Mouse (Mus musculus): Measurements from ENCODE around the gene Tgfbr3l. TPM values are rescaled to one million over a fixed set of nuclear protein-coding genes. Genes with fewer than 3 reads are reported as not detected.

Tgfbr3l gene
- polyA plus RNA-seq, 1 experiment from 2014 or later: 0.68 TPM

- Histone ChIP-seq H3K4me3 (replicated peaks) (peak within 1 kb of the TSS; percentile 75), H3K36me3 (replicated peaks) (peaks cover 22% of the 10 kb centered on the region), H3K9ac (peak within 1 kb of the TSS; percentile 76), H3K4me1 (replicated peaks) (peaks cover 45% of the 10 kb centered on the region), H3K4me2 (peak within 1 kb of the TSS; percentile 86), H3K27me3 (no peaks in the 10 kb centered on the region; the same call in 1 of the 2 replicates), H3K9me3 (replicated peaks) (no peaks in the 10 kb centered on the region), H3K27ac (replicated peaks) (peak within 1 kb of the TSS; percentile 94)
- WGBS (ENCODE audit: insufficient replicate concordance): under 1% methylated on average over 63 of the region's 71 CpGs
- ATAC-seq (ENCODE audit: insufficient read depth): peak; percentile 95
Observed at GRCm38 (mm10) chr8:4238434-4239192, 9.4 kb upstream of the Tgfbr3l start, which contains the start of the genes Map2k7 and Gm49320. Gene Map2k7 (plus strand): TSS chr8:4238740. Gene Gm49320 (plus strand): TSS chr8:4238865.

- peak; percentile 23 for ATAC-seq (ENCODE audit: insufficient read depth)
- Histone ChIP-seq H3K9me3 (replicated peaks) (no peaks in the 10 kb centered on the region), H3K27ac (replicated peaks) (peak overlapping the region; percentile 94), H3K4me2 (peak overlapping the region; percentile 86), H3K9ac (peak overlapping the region; percentile 76), H3K36me3 (replicated peaks) (peaks cover 29% of the 10 kb centered on the region), H3K27me3 (no peaks in the 10 kb centered on the region; the same call in 1 of the 2 replicates), H3K4me1 (replicated peaks) (peaks cover 45% of the 10 kb centered on the region), H3K4me3 (replicated peaks) (peak overlapping the region; percentile 75)
- WGBS (ENCODE audit: insufficient replicate concordance): 7% methylated on average over 19 of the region's 19 CpGs
Observed at GRCm38 (mm10) chr8:4239193-4239890, 8.7 kb upstream of the Tgfbr3l start.

- 82% methylated on average over 5 of the region's 5 CpGs for WGBS (ENCODE audit: insufficient replicate concordance)
- H3K36me3 ChIP-seq (replicated peaks): peaks cover 63% of the 10 kb centered on the region
- no peaks in the 10 kb centered on the region for H3K27me3 ChIP-seq
- ATAC-seq (ENCODE audit: insufficient read depth): no peak
- no peaks in the 10 kb centered on the region for H3K9me3 ChIP-seq (replicated peaks)
- H3K4me2 ChIP-seq: no peak overlapping the region
- H3K4me3 ChIP-seq (replicated peaks): no peak overlapping the region
- no peak overlapping the region for H3K9ac ChIP-seq
- peaks cover 31% of the 10 kb centered on the region for H3K4me1 ChIP-seq (replicated peaks)
- H3K27ac ChIP-seq (replicated peaks): no peak overlapping the region
Observed at GRCm38 (mm10) chr8:4245061-4245460, 3.0 kb upstream of the Tgfbr3l start.

GRCm38 (mm10) chr8:4245737-4246136, 2.3 kb upstream of the Tgfbr3l start:
- ATAC-seq (ENCODE audit: insufficient read depth): no peak
- Histone ChIP-seq H3K27me3 (no peaks in the 10 kb centered on the region), H3K4me2 (no peak overlapping the region), H3K9me3 (replicated peaks) (no peaks in the 10 kb centered on the region), H3K36me3 (replicated peaks) (peaks cover 63% of the 10 kb centered on the region), H3K4me3 (replicated peaks) (no peak overlapping the region), H3K27ac (replicated peaks) (no peak overlapping the region), H3K4me1 (replicated peaks) (peaks cover 31% of the 10 kb centered on the region), H3K9ac (no peak overlapping the region)
- 80% methylated on average over 13 of the region's 13 CpGs for WGBS (ENCODE audit: insufficient replicate concordance)

GRCm38 (mm10) chr8:4247241-4247640, 773 bp upstream of the Tgfbr3l start:
- WGBS (ENCODE audit: insufficient replicate concordance): 65% methylated on average over 8 of the region's 8 CpGs
- H3K27ac ChIP-seq (replicated peaks): no peak overlapping the region

GRCm38 (mm10) chr8:4249213-4249612, 1.2 kb downstream of the Tgfbr3l start:
- Histone ChIP-seq H3K27me3 (no peaks in the 10 kb centered on the region), H3K4me2 (no peak overlapping the region), H3K4me1 (replicated peaks) (peaks cover 40% of the 10 kb centered on the region), H3K9ac (no peak overlapping the region), H3K9me3 (replicated peaks) (no peaks in the 10 kb centered on the region), H3K36me3 (replicated peaks) (peaks cover 36% of the 10 kb centered on the region), H3K4me3 (replicated peaks) (no peak overlapping the region), H3K27ac (replicated peaks) (no peak overlapping the region)
- WGBS (ENCODE audit: insufficient replicate concordance): 57% methylated on average over 29 of the region's 29 CpGs
- ATAC-seq (ENCODE audit: insufficient read depth): no peak

More at GRCm38 (mm10) chr8:4247241-4247640, 773 bp upstream of the Tgfbr3l start:
- Histone ChIP-seq H3K27me3 (no peaks in the 10 kb centered on the region), H3K4me3 (replicated peaks) (no peak overlapping the region), H3K4me2 (no peak overlapping the region), H3K36me3 (replicated peaks) (peaks cover 55% of the 10 kb centered on the region), H3K9me3 (replicated peaks) (no peaks in the 10 kb centered on the region), H3K4me1 (replicated peaks) (peaks cover 25% of the 10 kb centered on the region), H3K9ac (no peak overlapping the region)
- ATAC-seq (ENCODE audit: insufficient read depth): no peak; the same call in 1 of the 2 replicates

- Histone ChIP-seq H3K27ac (replicated peaks) (no peak overlapping the region), H3K4me1 (replicated peaks) (peaks cover 42% of the 10 kb centered on the region), H3K9me3 (replicated peaks) (no peaks in the 10 kb centered on the region), H3K4me3 (replicated peaks) (no peak overlapping the region), H3K4me2 (no peak overlapping the region), H3K36me3 (replicated peaks) (peaks cover 36% of the 10 kb centered on the region), H3K27me3 (no peaks in the 10 kb centered on the region), H3K9ac (no peak overlapping the region)
- ATAC-seq (ENCODE audit: insufficient read depth): no peak
- 43% methylated on average over 26 of the region's 26 CpGs for WGBS (ENCODE audit: insufficient replicate concordance)
Observed at GRCm38 (mm10) chr8:4250306-4250970, 2.4 kb downstream of the Tgfbr3l start.

- Histone ChIP-seq H3K27ac (replicated peaks) (peak overlapping the region; percentile 85; the same call in 1 of the 2 replicates), H3K4me2 (peak overlapping the region; percentile 92), H3K36me3 (replicated peaks) (peaks cover 29% of the 10 kb centered on the region), H3K4me1 (replicated peaks) (peaks cover 35% of the 10 kb centered on the region), H3K27me3 (no peaks in the 10 kb centered on the region), H3K9me3 (replicated peaks) (no peaks in the 10 kb centered on the region), H3K9ac (peak overlapping the region; percentile 89), H3K4me3 (replicated peaks) (peak overlapping the region; percentile 92)
- ATAC-seq (ENCODE audit: insufficient read depth): no peak
- WGBS (ENCODE audit: insufficient replicate concordance): 30% methylated on average over 8 of the region's 8 CpGs
Observed at GRCm38 (mm10) chr8:4252116-4252760, 4.2 kb downstream of the Tgfbr3l start.

- no peaks in the 10 kb centered on the region for H3K9me3 ChIP-seq (replicated peaks)
- ATAC-seq (ENCODE audit: insufficient read depth): peak; percentile 94
- WGBS (ENCODE audit: insufficient replicate concordance): under 1% methylated on average over 69 of the region's 69 CpGs
- H3K27me3 ChIP-seq: no peaks in the 10 kb centered on the region
- peak within 1 kb of the TSS; percentile 92 for H3K4me3 ChIP-seq (replicated peaks)
- peaks cover 36% of the 10 kb centered on the region for H3K4me1 ChIP-seq (replicated peaks)
- H3K27ac ChIP-seq (replicated peaks): peak within 1 kb of the TSS; percentile 85
- H3K36me3 ChIP-seq (replicated peaks): peaks cover 24% of the 10 kb centered on the region
- peak within 1 kb of the TSS; percentile 92 for H3K4me2 ChIP-seq
- H3K9ac ChIP-seq: peak within 1 kb of the TSS; percentile 89
Observed at GRCm38 (mm10) chr8:4252934-4253841, 5.2 kb downstream of the Tgfbr3l start, which contains the start of gene Snapc2. Gene Snapc2 (plus strand): TSS chr8:4253080.

GRCm38 (mm10) chr8:4254001-4254400, 6.0 kb downstream of the Tgfbr3l start:
- Histone ChIP-seq H3K27ac (replicated peaks) (no peak overlapping the region), H3K4me2 (peak overlapping the region; percentile 92), H3K4me1 (replicated peaks) (peaks cover 44% of the 10 kb centered on the region), H3K4me3 (replicated peaks) (peak overlapping the region; percentile 92), H3K9ac (no peak overlapping the region; the same call in 1 of the 2 replicates), H3K9me3 (replicated peaks) (no peaks in the 10 kb centered on the region), H3K27me3 (no peaks in the 10 kb centered on the region), H3K36me3 (replicated peaks) (peaks cover 24% of the 10 kb centered on the region)
- 71% methylated on average over 6 of the region's 6 CpGs for WGBS (ENCODE audit: insufficient replicate concordance)
- no peak for ATAC-seq (ENCODE audit: insufficient read depth)
